Mouse (Mus musculus): ENCODE measurements at regions not wholly inside any gene's neighbourhood (a gene's known extent, or its start where the extent isn't known, plus 50 kb on each side); places are given as distances from the start of the nearest gene placed in this dataset.

- DNase-seq (ENCODE audit: inconsistent ontology term): no peak
Observed at GRCm38 (mm10) chr15:96119240-96119639, 168.1 kb upstream of the Arid2 start.

- no peak for DNase-seq (ENCODE audit: inconsistent ontology term)
Observed at GRCm38 (mm10) chr15:96124397-96124796, 162.9 kb upstream of the Arid2 start.

- no peak for DNase-seq (ENCODE audit: inconsistent ontology term)
Observed at GRCm38 (mm10) chr15:96129699-96130098, 157.6 kb upstream of the Arid2 start.

GRCm38 (mm10) chr15:96130531-96130930 lies 156.8 kb upstream of the Arid2 start:
- no peak for DNase-seq (ENCODE audit: inconsistent ontology term)

GRCm38 (mm10) chr15:96131582-96132091 lies 155.7 kb upstream of the Arid2 start:
- no peak for DNase-seq (ENCODE audit: inconsistent ontology term)

GRCm38 (mm10) chr15:96132636-96133035 lies 154.7 kb upstream of the Arid2 start:
- DNase-seq (ENCODE audit: inconsistent ontology term): peak; percentile 37

- peak; percentile 85 for DNase-seq (ENCODE audit: inconsistent ontology term)
Observed at GRCm38 (mm10) chr15:96135250-96135731, 152.0 kb upstream of the Arid2 start.

GRCm38 (mm10) chr15:96135816-96136215 lies 151.5 kb upstream of the Arid2 start:
- DNase-seq (ENCODE audit: inconsistent ontology term): no peak

GRCm38 (mm10) chr15:96137534-96137933 lies 149.8 kb upstream of the Arid2 start:
- DNase-seq (ENCODE audit: inconsistent ontology term): no peak

- DNase-seq (ENCODE audit: inconsistent ontology term): no peak
Observed at GRCm38 (mm10) chr15:96137945-96138344, 149.4 kb upstream of the Arid2 start.

- no peak for DNase-seq (ENCODE audit: inconsistent ontology term)
Observed at GRCm38 (mm10) chr15:96153489-96153888, 133.8 kb upstream of the Arid2 start.

GRCm38 (mm10) chr15:96158321-96158720 lies 129.0 kb upstream of the Arid2 start:
- DNase-seq (ENCODE audit: inconsistent ontology term): no peak

- DNase-seq (ENCODE audit: inconsistent ontology term): peak; percentile 37
Observed at GRCm38 (mm10) chr15:96164771-96165431, 122.4 kb upstream of the Arid2 start.

GRCm38 (mm10) chr15:96167256-96167655 lies 120.1 kb upstream of the Arid2 start:
- DNase-seq (ENCODE audit: inconsistent ontology term): peak; percentile 65

- peak; percentile 64 for DNase-seq (ENCODE audit: inconsistent ontology term)
Observed at GRCm38 (mm10) chr15:96169726-96170467, 117.4 kb upstream of the Arid2 start.

GRCm38 (mm10) chr15:96170986-96171769 lies 116.1 kb upstream of the Arid2 start:
- DNase-seq (ENCODE audit: inconsistent ontology term): no peak

- no peak for DNase-seq (ENCODE audit: inconsistent ontology term)
Observed at GRCm38 (mm10) chr15:96177911-96178310, 109.4 kb upstream of the Arid2 start.

- DNase-seq (ENCODE audit: inconsistent ontology term): no peak
Observed at GRCm38 (mm10) chr15:96178374-96179109, 108.8 kb upstream of the Arid2 start.

GRCm38 (mm10) chr15:96179511-96179910 lies 107.8 kb upstream of the Arid2 start:
- DNase-seq (ENCODE audit: inconsistent ontology term): peak; percentile 12

GRCm38 (mm10) chr15:96180036-96180435 lies 107.3 kb upstream of the Arid2 start:
- no peak for DNase-seq (ENCODE audit: inconsistent ontology term)

- DNase-seq (ENCODE audit: inconsistent ontology term): no peak
Observed at GRCm38 (mm10) chr15:96180977-96181376, 106.3 kb upstream of the Arid2 start.
